In the genomic region with DNA sequence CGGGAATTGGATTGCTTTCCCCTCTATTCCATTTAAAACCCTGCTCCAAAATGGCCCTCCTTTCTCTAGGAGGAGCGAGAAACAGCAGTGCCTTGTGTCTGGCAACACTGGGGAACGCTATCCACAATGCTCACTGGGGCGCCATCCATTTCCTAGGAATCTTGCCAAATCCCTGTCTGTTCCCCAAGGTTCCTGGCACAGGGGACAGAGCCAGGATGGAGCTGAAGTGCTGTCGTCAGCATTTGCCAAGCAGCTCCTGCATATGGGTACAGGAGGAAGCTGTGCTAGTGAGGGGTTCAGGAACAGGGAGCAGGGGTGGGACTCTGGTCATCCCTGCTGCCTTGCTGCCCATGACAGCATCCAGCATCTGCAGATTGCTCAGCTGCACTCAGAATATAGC, we compare ENCODE assay signal across 8 mouse cellular contexts.
DNase-seq lines count a peak whose midpoint lies in the region; ATAC-seq lines count a peak whose summit lies in the region.
"Had no signal": no experiment of that assay in that cellular context is flagged by ENCODE, and none has a peak within 500 bp of the region (broad histone marks: within the 10 kb centered on the region; RNA-seq: fewer than 3 reads in every experiment).

No protein-coding gene starts in this region.

- peaks cover 43% of the 10 kb centered on the region for H3K4me1 ChIP-seq in midbrain, embryonic 10.5 days

- DNase-seq in adipocyte (ENCODE audit: low spot score): peak; percentile 63
- peak; percentile 61 for DNase-seq in adrenal gland, postnatal 25 days
- DNase-seq in frontal cortex, adult 2 months (ENCODE audit: extremely low spot score in 1 of 2, low spot score in 1 of 2): peak; percentile 63 to 79
- DNase-seq in layer of hippocampus, adult 8-10 months (ENCODE audit: low spot score in 2 of 2): peak; percentile 76 to 78
- DNase-seq in midbrain, embryonic 10.5 days (ENCODE audit: low spot score): no peak
- DNase-seq in thymus, adult 18-20 months: no peak

- no peak overlapping the region for H3K4me3 ChIP-seq in midbrain, embryonic 10.5 days
- H3K4me3 ChIP-seq: heart, adult 2 months had no signal

- H3K27ac ChIP-seq in midbrain, embryonic 10.5 days (replicated peaks): peak overlapping the region; percentile 80
- H3K27ac ChIP-seq: heart, adult 2 months had no signal

- no peaks in the 10 kb centered on the region for H3K9me3 ChIP-seq in midbrain, embryonic 10.5 days (replicated peaks)

- no peaks in the 10 kb centered on the region for H3K36me3 ChIP-seq in midbrain, embryonic 10.5 days

- no peaks in the 10 kb centered on the region for H3K27me3 ChIP-seq in midbrain, embryonic 10.5 days (ENCODE audit: low read depth, poor library complexity, severe bottlenecking)

- no peak for ATAC-seq in monocyte, adult 5-6 weeks (replicated peaks; ENCODE audit: insufficient number of reproducible peaks, low FRiP score, low TSS enrichment, poor library complexity, severe bottlenecking)

- 67% methylated on average over 5 of the region's 5 CpGs for WGBS in midbrain, embryonic 10.5 days

Comparison
In these comparisons a context has a peak if more than half of its experiments do, and no peak if none do; other contexts are left out.
1. DNase-seq: peak in adipocyte (single experiment), adrenal gland, postnatal 25 days (single experiment), frontal cortex, adult 2 months (2 of 2) and layer of hippocampus, adult 8-10 months (2 of 2); none in midbrain, embryonic 10.5 days (single experiment) and thymus, adult 18-20 months (0 of 2).